Mouse (Mus musculus): ENCODE measurements around the gene Cd151. TPM values are rescaled to one million over a fixed set of nuclear protein-coding genes. Genes with fewer than 3 reads are reported as not detected.

Cd151 gene
- total RNA-seq, 2 experiments from 2014 or later, result 28.9 to 29.1 TPM

DNA sequence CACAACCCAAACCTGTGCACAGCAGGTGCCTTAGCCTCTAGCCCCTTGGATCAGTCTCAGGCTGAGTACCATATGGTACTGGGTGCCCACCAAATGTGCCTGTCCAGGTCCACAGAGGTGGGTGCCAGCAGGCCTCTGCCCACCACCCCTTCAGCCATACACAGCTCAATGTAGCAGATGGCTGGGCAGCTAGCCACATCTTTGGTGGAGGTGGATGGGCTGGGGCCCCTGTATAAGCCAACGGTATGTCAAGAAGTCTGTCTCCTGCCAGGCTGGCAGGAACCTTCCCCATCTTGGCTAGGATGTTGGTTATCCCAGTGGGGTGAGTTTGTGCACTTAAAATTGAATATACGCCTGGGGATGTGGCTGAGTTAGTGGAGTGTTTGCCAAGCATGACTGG is 18.4 kb downstream of the Cd151 start:
- no peak for DNase-seq (ENCODE audit: low spot score in 2 of 2)

DNA sequence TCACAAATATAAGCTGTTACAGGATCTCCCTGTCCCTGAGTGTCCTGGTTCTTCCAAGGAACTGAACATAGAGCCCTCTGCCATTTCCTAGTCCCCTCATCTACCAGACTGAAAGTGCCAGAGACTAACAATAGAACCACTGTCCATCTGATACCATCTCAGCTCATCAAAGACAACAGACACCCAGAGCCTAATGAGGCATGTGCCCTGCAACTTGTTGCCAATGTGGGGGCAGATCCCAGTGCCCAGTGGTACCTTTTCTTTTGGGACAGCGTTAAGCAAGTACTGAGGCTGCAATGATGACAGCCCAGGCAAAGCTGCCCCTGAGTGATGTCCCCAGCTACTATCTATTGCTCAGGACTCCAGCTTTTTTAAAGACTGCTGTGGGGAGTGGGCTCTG is 19.0 kb downstream of the Cd151 start:
- no peak for DNase-seq (ENCODE audit: low spot score in 2 of 2)

DNA sequence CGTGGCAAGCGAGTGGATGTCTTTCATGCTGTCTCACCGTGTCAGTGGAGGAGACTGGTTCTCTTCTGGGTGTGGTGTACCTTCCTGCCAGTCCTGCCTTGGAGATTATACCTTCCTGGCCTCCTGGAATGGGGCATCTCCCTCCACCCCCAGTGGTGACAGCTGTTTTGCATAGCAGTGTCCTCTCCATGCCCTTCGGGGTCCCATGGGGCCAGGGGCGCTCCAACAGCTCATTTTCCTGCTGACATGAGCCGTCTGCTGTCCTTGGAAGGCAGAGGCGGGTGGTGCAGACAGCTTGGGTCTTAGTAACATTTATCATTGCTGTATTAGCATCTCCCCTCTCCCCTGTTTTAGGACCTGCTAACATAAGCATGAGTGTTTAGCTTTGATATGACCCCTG is 19.9 kb downstream of the Cd151 start:
- no peak for DNase-seq (ENCODE audit: low spot score in 2 of 2)

DNA sequence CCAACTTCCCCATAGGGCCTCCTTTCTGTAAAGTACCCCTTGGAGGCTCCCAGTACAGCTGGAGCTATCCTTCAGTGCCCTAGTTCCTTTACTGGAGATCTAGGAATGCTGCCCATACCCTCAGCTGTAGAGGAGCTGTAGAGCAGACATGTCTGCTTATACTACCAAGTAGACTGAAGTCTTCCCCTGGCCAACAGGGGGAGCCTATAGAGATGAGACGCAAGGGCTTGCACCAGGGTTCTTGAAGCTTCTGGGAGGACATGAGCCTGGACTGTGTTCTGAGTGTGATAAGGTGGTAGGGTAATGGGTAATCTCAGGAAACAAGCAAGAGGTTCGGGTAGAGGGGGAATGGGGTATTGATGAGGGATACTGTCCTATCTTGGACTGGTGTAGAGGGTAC is 24.0 kb downstream of the Cd151 start:
- no peak for DNase-seq (ENCODE audit: low spot score in 2 of 2)

- no peak for DNase-seq (ENCODE audit: low spot score in 2 of 2)
These were observed 25.5 kb downstream of the Cd151 start for GRCm38 (mm10) chr7:141492738-141493137.

DNA sequence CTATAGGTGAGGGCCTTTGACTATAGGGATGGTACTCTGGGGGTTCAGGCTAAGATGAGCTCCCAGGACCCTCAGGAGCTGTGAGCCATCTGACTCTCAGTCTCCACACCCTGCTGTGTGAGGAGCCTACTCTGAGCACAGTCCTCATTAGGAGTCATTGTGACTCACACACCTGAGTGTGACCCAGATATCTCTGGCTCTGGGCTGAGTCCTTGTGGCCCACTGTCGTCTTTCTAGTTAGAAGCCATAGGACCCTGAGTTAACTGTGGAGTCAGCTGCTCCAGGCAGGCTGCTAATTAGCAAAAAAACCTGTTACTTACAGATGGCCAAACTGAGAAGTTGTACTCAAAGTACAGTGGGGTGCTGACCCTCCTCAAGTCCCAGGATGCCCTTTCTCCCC is 26.5 kb downstream of the Cd151 start:
- DNase-seq (ENCODE audit: low spot score in 2 of 2), result no peak

GRCm38 (mm10) chr7:141495379-141495778 is 28.2 kb downstream of the Cd151 start:
- no peak for DNase-seq (ENCODE audit: low spot score in 2 of 2)

- no peak for DNase-seq (ENCODE audit: low spot score in 2 of 2)
These were observed 28.7 kb downstream of the Cd151 start for GRCm38 (mm10) chr7:141495940-141496339.

GRCm38 (mm10) chr7:141497600-141497999 is 30.4 kb downstream of the Cd151 start:
- DNase-seq (ENCODE audit: low spot score in 2 of 2), result no peak

DNA sequence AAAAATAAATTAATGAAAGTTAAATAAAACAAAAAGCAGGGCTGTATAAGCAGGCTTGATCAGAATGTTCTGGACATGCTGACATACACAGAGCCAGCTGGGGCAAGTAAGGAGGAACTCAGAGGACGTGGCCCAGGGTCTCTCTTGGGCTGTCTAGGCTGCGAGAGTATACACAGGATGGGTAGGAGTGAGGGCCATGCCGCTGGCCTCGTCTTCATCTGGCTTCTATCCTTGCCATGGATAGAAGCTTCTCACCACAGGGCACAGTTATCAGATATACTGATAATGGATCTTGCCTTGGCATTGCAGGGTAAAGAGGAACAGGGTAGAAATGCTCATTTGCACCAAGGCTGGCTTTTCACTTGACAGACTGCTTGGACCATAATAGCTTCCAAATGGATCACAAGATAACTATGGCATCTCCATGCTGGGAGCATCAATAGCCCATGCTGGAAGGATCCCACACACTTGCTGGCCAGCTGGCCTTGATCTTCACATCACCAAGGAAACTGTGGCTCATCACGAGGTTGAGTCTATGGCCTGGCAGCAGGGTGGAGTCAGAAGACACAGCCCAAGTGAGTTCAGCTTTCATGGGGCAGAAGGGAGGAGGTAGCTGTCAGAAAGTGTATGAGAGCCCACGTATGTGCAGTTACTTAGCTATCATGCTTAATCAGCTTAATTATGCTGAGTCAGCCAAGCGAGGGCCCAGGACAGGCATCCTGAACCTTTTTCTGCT is 34.8 kb downstream of the Cd151 start:
- no peak for DNase-seq (ENCODE audit: low spot score in 2 of 2)

DNA sequence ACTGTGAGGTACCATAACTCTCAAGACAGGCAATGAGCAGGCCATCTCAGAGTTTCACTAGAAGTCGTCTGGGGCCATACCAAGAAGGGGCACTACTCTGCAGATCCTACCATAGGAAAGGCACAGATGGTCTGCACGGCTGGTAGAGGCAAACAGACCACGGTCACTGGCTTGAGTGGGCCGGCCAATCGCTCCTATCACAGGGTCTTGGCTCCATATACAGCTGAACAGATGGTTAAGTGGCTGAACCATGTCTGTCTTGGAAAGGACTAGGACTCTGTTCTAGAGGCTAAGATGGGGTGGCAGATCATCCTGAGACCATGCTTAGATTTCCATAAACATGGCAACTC is 35.3 kb downstream of the Cd151 start:
- no peak for DNase-seq (ENCODE audit: low spot score in 2 of 2)

DNA sequence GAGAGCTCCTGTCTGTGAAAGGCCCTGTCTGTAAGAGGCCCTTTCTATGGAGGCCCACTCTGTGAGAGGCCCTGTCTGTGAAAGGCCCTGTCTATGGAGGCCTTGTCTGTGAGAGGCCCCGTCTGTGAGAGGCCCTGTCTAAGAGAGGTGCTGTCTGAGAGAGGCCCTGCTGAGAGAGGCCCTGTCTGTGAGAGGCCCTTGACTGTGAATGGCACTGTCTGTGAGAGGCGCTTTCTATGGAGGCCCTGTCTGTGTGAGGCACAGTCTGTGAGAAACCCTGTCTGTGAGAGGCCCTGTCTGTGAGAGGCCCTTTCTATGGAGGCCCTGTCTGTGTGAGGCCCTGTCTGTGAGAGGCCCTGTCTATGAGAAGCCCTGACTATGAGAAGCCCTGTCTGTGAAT is 39.1 kb downstream of the Cd151 start:
- DNase-seq (ENCODE audit: low spot score in 2 of 2), result no peak

GRCm38 (mm10) chr7:141508160-141508559 is 41.0 kb downstream of the Cd151 start:
- DNase-seq (ENCODE audit: low spot score in 2 of 2), result no peak

DNA sequence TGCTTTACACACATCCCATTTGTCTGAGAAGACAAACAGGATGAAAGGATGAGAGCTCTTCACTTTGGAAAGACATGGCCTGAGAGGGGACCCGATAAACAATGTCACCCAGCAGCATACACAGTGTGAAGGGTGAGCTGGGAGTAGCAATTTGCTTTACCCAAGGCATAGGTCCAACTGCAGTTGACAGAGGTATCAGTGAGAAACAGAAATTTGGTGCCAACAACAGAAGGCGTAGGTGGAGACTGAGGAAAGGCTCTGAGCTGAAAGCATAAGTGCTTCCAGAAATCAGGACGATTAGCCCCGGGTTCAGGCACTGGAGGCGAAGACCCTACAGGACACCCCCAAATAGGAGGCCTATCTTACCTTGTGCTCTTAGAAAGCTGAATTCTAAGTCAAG is 43.0 kb downstream of the Cd151 start:
- DNase-seq (ENCODE audit: low spot score in 2 of 2), result no peak

DNA sequence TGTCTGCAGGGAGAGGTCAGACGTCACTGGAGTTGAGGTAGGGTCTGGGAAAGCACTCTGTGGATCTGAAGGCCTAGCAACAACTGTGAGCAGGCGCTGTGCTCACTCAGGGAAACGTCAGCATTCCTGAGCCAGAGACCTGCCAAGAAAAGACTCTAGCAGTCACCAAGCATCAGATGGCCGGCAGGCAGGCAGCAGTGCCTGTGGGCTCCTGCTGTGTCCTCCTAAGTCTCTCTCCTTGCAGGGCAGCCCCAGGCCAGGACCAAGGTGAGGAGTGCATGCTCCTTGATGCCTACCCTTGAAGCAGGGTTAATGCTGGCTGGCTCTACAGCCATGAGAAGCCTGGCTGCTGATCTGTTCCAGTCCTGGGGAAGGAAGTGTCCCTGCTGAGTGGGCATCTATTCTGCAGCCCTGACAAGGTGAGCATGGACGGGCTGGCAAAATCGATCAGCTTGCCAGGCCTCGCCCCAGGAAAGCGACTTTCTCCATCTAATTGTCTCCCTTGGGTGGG is 43.5 kb downstream of the Cd151 start:
- no peak for DNase-seq (ENCODE audit: low spot score in 2 of 2)

DNA sequence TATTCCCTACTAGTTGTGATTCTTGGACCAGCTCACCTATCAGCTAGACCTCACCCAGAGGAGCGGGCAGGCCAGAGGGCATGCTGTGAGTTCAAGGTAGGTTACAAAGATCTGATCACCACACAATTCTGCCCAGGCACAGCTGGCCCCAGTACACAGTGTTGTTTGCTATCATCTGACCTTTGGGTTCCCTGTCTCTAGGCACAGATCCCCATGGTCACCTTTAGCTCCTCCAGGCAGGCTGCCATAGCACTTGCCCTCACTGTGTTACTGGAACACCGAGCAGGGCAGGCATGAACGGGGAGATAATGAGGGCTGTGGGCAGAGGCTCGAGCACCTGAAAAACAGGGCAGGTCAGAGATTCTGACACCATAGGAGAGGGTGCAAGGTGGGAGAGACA is 50.4 kb downstream of the Cd151 start:
- DNase-seq (ENCODE audit: low spot score in 2 of 2), result no peak

- DNase-seq (ENCODE audit: low spot score in 2 of 2), result no peak
These were observed 51.1 kb downstream of the Cd151 start for GRCm38 (mm10) chr7:141518296-141518695.

GRCm38 (mm10) chr7:141518926-141519325 is 51.7 kb downstream of the Cd151 start:
- DNase-seq (ENCODE audit: low spot score in 2 of 2), result no peak

GRCm38 (mm10) chr7:141519795-141520194 is 52.6 kb downstream of the Cd151 start:
- DNase-seq (ENCODE audit: low spot score in 2 of 2), result no peak
